Mouse (Mus musculus): ENCODE data around the gene Zmynd8.

DNA sequence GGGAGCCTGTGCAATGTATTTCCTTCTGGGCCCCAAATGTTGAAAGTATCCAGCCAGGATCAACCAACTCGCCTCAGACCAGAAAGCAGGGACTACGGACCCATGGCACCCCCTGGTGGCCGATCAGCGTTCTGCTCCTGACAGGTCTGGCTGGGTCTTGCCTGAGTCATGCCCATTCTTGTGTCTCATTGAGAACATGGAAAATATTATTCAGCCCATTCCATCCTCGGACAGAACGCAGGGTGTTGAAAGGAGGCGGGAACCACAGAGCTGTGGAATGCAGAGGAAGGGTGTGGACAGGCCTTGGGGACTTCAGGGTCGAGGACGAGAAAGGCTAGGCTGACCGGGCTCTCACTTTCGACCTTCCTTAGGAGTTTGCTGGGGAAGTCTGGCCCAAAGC lies 15.5 kb upstream of the Zmynd8 start:
- TF ChIP-seq CTCF (IDR thresholded peaks at IDR 0.05; ENCODE audit: borderline replicate concordance, insufficient read depth, low read length) (peak; percentile 98), POLR2A (IDR thresholded peaks at IDR 0.05; ENCODE audit: low read depth, low read length) (no peak)

All from embryonic fibroblast, embryonic 13.5 days (primary cell).